Mouse (Mus musculus) embryonic fibroblast, embryonic 13.5 days (primary cell): ENCODE data around the gene Rpl15.

Source experiments
- CTCF ChIP-seq: IDR thresholded peaks from 2 replicates; pipeline ENCODE4 v1.5.1; 2011; ENCODE audit warnings: mild to moderate bottlenecking, control low read depth, low read length, moderate library complexity, borderline replicate concordance; ENCODE audit not compliant: insufficient read depth
- POLR2A ChIP-seq: IDR thresholded peaks from 2 replicates; pipeline ENCODE4 v1.6.1; 2011; ENCODE audit warnings: low read depth, mild to moderate bottlenecking, control low read depth, low read length, moderate library complexity

GRCm38 (mm10) chr14:18302750-18303149 is 31.6 kb upstream of the Rpl15 start:
- TF ChIP-seq CTCF (no peak), POLR2A (no peak)
